Mouse (Mus musculus) left cerebral cortex, adult 9 months (tissue): ENCODE data around the gene Aqp5.

Experiments
- DNase-seq, 2 experiments: peaks; one replicate each; pipeline ENCODE4 v3.0.0; 2022; ENCODE audit warnings: low spot score in 2 of 2

Aqp5 gene

DNA sequence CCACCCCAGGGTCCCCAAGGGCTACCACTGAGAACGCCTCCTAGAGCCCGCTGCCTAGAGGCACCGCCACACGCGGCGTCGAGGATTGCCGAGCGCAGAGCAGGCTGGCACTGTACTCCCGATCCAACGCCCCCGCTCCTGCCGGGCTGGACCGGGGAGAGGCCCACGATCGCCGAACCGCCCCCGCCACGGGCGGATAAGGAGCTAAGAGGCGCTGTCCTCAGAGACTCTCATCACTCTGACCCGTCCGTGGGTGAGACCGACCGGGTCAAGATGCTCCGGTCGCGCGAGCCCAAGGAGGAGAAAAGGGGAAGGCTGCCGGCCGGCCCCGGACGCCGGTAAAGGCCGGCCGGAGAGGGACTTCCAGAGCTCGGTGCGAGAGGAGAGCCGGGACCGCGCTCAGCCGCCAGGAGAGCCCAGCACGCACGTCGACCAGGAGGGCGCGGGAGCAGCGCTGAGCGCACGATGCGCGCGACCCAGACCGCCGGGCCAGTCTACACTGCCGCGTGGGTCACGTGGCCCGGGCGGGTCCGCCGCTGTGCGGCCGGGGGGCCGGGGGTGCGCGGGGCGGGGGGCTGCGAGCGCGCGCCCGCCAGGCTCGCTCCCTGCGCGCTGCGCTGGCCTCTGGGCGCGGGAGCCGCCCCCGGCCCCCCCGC, at the start of gene Aqp5:
Aqp5 (plus strand) TSS at position 354 of the 656 bp plus-strand sequence.
- no peak for DNase-seq

DNA sequence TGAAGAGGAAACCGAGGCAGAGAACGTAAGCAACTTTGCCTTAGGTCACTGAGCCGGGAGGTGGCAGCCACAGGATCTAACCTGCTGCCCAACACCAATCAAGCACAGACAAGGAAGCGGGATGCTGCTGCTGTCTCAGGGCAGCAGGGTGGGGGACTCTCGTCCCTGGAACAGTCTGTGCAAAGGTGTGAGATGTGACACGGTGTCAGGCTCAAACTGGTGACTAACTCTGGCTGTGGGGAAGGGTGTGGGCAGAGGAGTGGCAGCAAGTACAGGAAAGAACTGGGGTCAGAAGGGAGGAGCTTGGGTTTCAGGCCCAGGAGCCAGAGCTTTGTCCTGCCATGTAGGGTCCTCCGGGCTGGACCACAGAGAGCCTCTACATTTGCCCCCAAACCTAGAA, 46.5 kb upstream of the Aqp5 start:
- DNase-seq: no peak

DNA sequence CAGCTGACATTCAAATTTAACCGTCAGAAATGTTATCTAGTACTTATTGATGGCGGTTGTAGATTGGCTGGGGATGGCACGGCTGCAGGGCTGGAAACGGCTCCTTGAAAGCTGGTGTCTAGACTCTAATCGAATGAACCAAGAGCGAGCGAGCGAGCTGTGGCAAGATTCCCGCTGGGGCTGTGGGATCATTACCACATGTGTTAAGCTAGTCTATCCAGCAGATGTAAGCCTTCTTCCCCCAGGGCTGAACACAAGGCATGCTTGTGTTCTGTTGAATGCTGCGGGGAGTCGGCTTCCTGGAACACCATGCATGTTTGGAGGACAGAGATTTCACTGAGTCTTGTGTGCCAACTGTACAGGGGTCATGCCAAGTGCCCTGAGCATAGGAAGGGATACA, 44.0 kb upstream of the Aqp5 start:
- no peak for DNase-seq

DNA sequence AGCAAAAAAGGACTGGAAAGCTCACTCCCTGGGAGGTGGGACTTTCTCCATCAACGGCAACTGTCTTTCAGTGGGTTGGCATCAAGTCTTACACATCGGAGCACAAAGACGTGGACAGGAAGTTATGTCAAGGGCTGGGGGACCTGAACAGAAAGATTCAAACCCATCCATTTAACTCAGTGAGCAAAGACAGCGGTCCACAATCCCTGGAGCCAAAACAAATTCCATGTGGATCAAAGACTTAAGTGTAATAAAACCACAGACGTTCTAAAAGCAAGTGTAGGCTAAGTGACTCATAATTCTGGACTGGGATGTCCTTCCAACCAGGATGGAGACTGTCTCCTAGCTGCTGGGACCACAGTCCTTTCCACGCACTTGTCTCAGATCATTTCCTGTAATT, 42.9 kb upstream of the Aqp5 start:
- no peak for DNase-seq

DNA sequence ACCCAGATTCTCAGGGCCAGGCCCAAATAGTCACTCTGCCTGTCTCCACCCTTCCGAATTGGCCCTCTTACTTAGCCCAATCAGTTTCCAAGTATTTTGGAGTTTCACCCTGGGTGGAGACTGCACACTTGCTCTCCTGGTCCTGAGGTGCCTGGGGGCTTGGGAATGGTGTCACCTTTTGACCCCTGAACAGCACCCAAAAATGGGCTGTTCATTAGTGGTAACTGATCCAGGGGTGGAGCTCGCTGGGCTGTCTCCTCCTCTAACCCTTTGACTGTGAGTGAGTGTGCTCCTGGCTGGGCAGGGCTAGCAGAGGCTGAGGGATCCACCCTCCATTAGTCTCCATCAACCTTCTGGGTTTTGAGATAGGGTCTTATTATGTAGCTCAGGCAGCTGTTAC, 40.7 kb upstream of the Aqp5 start:
- DNase-seq: no peak

DNA sequence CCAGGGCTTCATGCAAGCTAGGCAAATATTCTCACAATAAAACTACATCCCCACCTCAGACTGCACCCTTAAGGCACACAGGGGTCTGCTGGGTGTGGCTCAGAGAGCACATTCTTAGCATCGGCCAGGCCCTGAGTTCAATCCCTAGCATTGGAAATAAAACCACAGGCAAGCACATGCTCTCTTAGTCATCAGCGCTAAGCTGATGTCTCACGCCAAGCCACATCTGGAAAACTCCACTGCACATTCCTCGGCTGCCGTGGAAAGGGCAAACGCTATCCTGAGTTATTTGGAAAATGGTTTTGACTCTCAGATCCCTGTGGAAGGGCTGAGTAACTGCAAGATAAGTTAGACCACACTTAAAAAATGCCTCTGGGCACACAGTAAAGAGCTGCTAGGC, 36.8 kb upstream of the Aqp5 start:
- DNase-seq: no peak

DNA sequence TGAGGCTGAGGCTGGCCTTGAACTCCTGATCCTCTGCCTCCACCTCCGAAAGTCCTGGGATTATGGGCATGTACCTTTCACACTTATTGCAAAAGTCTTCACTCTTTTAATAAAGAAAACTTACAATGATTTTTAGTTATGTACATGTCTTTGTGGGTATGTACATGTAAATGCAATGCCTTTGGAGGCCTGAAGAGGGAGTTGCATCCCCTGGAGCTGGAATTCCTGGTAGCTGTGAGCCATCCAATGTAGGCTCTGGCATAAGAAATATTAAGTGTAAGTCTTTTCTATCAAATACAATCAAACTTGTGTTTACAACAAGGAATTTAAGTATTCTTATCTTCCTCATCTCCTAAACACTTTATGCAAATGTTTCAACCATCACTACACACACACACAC, 31.6 kb upstream of the Aqp5 start:
- DNase-seq: no peak

DNA sequence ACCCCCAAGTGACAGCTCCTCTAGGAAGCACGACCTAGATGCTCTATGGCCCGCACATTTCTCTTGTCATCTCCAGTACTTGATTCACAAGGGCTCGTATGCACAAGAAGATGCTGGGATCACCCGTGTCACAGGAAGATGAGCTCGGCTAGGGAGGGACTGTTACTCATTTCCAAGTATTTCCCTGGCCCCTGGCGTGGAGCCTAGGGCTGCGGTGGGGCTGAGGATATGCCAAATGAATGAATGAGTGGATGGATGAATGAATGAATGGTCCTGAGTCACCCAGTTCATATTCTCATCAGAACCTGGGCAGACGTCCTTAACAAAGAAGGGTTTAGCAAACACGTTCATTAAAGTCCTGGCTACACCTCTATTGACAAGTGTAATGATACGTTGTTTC, 30.3 kb upstream of the Aqp5 start:
- DNase-seq: no peak

DNA sequence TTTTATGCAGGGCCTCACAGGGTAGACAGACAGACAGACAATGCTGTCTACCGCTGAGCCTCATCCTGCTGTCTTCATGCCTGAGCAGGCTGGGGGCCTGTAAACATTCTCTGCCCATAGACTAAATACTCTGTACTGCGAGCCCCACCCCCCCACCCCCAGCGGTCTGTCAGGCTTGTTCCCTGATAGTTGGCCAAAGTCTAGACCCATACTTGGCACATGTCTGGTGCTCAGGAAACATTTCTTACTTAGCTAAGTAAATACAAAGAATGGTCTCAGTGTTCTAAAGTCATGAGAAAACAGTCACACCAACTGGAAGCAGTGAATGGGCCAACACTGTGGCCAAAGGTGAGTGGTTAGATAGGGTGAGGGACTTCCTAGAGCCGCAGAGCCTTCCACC, 23.2 kb upstream of the Aqp5 start:
- DNase-seq: no peak

DNA sequence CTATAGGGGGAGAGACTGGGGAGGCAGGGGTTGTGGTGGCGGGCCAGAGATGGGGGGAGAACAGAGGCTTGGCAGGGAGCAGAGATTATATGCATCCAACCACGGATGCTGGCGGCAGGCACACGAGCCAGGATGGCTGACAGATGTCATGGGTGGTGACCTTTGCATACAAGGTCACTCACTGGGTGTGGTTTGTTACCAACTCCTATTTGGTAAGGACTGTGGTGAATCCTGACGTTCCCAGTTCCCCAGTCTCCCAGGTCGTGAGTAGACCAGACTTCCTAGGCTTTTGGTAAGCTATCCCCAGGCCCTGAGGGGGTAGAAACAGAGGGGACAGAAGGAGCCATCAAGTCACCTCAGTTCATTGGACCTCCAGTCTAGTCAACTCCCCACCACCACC, 21.9 kb upstream of the Aqp5 start:
- no peak for DNase-seq

DNA sequence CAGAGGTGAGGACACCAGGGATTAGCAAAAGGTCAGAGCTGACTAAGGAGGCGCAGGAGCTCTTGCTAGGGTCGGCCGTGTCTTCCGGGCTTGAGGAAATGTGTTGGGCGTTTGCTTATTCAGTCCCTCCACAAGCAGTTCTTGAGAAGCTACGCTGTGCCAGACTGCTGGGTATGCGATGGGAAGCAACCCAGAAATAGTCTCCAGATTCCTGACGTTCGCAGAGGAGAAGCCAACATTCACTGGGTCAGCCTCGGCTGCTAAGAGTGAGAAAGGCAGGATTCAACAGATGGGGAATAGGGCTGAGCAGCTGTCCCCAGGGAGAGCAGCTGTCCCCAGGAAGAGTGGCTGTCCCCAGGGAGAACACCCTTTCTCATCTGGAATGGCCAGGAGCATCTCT, 21.5 kb upstream of the Aqp5 start:
- peak in 1 of 2 experiments; percentile 34 for DNase-seq

DNA sequence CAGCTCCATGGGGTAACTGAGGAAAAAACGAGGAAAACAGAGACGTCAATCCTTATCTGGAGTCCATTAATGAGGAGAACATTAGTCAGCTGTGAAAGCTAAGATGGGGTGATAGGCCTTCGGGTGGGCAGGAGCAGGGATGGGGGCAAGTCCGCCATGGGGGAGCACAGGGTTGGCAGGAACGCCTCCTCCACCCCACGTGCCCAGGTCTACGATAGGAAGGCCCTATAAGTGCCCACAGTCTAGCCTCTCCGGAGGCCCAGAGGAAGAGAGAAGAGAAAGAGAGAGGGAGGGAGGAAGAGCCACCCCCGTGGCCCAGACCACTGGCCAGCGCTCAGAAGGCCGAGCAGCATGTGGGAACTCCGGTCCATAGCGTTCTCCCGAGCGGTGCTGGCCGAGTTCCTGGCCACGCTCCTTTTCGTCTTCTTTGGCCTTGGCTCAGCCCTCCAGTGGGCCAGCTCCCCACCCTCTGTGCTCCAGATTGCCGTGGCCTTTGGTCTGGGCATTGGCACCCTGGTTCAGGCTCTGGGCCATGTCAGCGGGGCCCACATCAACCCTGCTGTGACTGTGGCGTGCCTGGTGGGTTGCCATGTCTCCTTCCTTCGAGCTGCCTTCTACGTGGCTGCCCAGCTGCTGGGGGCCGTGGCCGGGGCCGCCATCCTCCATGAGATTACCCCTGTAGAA, 11.6 kb upstream of the Aqp5 start, which contains the start of gene Aqp2:
Aqp2 (plus strand) TSS at position 254 of the 684 bp plus-strand sequence.
- no peak for DNase-seq

DNA sequence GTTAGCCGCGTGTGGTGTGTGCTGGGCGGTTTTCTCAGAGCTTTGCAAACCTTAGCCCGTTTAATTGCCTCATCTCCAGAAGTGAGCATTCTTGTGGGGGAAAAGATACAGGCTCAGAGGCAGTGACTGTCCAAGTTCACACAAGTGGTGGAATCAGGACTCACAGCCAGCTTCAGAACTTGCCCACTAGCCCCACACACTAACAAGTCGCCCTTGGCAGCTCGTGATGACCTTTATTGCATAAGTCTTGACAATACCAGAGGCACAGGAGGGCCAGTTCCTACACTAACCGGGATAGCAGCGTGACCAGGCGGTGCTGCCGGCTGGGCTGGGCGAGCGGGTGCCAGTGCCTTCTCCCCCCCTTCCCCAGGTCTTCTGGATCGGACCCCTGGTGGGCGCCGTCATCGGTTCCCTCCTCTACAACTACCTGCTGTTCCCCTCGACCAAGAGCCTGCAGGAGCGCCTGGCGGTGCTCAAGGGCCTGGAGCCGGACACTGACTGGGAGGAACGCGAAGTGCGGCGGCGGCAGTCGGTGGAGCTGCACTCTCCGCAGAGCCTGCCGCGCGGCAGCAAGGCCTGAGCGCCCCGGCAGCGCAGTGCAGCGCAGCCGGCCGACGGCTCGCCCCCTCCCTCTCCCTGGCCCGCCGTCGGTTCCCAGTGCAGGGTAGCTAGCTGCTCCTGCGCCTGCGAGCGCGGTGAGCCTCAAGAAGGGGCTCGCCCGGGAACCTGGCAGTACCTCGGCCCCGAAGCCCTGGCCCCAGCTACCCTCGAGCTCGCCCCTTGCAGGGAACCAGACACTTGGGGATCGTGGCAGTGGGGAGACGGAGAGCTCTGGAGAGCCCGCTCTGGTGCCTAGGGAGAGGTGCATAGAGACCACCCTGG, 6.9 kb upstream of the Aqp5 start:
- no peak for DNase-seq

DNA sequence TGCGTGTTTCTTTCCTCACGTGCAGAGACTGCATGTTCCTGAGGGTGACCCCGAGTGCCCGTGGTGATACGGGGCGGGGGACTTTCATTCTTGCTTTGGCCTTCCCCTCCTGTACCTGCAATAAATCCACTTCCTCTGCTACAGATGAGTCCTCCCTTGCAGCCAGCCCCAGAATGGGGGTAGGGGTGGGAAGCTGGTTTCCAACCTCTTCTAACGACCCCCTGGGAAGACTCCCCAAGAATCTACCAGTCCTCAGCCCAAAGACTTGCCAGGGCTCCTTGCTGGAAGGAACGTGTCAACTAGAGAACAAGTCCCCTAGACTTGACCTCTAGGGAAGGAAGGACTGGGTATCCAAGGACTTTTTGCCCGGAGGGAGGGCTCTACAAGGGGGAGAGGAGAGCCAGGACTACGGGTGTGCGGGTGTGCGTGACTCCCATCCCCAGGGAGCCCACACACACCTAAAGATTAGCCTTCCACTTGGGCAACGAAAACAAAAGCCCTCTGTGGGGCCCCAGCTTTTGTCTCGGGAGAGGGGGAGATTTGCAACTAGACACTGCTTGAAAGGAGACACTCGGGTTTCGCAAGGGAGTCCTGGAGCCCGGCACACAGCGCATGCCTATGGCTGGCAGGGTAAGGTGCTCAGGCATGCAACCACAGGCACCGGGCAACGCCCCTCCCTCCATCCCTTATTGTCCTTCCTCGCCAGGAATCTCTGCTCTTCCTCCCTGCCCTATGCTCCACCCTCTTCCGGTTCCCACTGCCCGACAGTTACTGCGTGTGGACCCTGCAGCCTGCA, 6.0 kb upstream of the Aqp5 start:
- no peak for DNase-seq

DNA sequence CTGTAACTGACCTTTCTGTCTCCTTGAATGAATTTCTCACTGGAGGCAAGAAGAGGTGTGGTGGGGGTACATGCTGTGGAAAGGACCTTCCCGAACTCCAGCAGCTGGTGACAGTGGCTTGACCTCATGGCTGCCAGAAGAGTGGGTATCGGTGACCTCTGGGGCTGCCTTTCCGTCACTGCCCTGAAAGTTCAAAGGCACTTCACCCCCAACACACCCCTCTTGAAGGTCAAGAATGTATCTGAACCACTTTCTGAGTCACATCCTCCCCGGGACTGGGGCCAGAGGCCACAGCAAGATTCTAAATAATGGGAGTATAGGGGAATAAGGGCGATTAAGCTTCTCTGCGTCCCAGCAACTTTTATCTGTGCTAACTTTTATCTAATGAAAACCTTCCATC, 4.8 kb upstream of the Aqp5 start:
- no peak for DNase-seq

DNA sequence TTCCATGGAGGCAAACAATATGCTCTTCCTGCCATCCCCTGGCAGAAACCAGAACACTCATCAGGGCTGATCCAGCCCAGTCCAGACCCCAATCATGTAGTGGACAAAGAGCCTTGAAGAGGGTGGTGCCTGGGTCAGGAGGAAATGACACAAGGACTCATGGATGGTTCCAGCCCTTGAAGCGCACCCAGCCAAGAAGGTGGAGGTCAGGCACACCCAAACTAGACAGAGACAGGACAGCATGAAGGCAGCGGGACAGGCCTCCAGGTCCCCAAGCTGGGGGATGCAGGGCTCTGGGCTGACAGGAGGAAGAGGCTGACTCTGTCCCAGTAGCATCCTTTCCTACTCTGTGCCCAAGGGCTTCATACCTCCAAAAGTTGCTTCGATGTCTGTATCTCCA, 4.1 kb upstream of the Aqp5 start:
- DNase-seq: no peak

DNA sequence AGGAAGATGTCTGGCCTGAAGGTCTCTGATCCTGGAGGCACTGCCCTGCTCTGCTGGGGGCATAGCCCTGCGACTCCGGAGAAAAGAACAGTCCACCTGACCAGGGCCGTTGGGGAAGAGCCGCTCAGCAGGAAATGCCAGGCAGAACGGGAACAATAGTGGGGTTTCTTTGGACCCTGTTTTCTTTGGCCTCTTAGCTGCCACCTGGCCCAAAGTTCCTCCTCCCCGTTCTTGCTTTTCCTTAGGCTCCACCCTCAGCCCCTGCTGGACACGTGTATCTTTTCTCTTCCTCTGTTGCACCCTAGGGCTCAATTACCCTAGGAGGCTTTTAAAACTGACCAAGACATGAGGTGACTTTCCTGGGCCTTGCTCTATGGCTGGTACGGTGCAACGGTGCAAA, 1.3 kb upstream of the Aqp5 start:
- DNase-seq: no peak

DNA sequence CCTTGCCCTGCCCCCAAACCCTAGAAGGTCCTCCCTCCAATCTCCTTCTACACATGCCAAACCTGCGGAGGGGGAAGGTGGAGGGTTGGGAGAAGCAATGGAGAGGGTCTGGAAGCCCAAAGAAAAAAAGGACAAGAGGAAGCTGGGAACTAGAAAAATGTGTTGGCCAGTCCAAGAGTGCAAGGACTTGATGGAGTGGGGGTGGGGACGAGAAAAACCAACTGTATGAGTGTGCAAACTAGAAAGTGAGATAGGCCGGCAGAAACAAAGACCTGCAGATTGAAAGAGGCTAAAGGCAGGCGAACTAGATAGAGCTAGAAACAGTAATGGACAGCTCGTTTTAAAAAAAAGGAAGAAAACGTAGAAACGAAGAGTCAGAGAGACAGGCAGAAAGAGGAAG, 878 bp upstream of the Aqp5 start:
- DNase-seq: no peak

DNA sequence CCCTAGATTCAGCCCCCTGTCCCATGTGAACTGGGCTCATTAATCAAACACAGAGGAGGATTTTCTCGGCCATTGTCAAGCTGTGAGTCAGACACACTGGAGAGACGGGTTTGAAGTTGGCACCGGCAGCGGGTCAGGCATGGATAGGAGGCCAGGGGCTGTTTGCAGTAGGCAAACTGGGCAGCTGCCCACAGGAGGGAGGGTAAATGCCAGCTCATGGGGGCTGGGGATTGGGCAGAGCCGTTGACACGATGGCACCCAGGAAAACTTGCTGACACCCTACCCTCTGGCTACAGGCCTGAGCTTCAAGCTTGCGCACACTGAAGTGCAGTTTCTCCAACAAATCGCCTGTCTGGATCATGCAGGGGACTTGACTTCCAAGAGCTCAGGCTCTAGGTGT, 1.6 kb downstream of the Aqp5 start:
- no peak for DNase-seq

DNA sequence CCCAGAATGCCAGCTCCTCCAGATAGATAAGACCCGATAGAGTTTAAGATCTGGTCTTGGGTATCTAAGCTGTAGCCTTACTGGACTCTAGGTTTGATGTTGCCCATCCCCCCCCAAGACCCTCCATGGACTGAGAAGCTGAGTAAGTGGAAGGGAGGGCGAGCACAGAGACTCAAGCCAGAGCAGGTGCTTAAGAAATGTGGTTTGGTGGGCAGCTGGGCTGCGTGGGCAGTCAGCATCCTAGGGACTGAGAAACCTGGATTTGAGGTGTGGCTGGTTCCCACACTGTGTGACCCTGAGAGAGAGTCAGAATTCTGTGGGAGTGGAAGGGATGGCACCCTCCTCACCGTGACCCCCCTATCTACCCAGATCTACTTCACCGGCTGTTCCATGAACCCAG, 2.3 kb downstream of the Aqp5 start:
- no peak for DNase-seq

DNA sequence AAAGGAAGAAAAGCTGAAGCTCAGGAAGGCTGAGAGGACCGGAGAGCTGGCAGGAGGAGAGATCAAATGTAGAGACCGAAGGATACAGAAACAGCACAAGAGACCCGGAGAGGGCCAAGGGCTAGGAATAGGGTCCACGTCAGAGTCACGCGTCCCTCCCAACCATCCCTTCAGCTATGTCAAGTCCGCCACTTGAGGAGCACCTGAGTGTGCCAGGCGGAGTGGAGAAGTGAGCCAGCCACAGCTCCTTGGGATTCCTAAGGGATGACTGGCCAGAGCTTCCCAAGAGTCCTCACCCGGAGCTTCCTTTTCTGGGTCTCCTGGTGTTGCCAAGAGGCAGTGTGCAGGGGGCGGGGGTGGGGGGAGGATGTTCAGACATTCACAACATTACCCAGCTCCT, 4.4 kb downstream of the Aqp5 start:
- DNase-seq: no peak
